Mouse (Mus musculus) myocyte (in vitro differentiated cells): ENCODE results near the gene Snx30.

Source experiments
- CEBPB ChIP-seq: IDR thresholded peaks from 2 replicates; pipeline ENCODE4 v1.6.1; 2011; ENCODE audit warnings: mild to moderate bottlenecking, moderate library complexity; ENCODE audit not compliant: poor library complexity, insufficient read depth, severe bottlenecking
- E2F4 ChIP-seq: IDR thresholded peaks from one replicate; pipeline ENCODE4 v1.6.1; 2011; ENCODE audit warnings: mild to moderate bottlenecking, control low read depth, moderate library complexity; ENCODE audit not compliant: insufficient read depth
- MAX ChIP-seq: IDR thresholded peaks from one replicate; pipeline ENCODE4 v1.6.1; 2011; ENCODE audit warnings: low read depth, mild to moderate bottlenecking, control low read depth
- MYOD1 ChIP-seq, 3 experiments: IDR thresholded peaks; one replicate each; pipeline ENCODE4 v1.6.1; 2011; ENCODE audit warnings: control low read depth in 2 of 3, low read depth in 2 of 3, mild to moderate bottlenecking in 2 of 3, moderate library complexity in 1 of 3; ENCODE audit not compliant: insufficient read length in 2 of 3, control insufficient read depth in 1 of 3
- MYOG ChIP-seq, 3 experiments: IDR thresholded peaks; one replicate each; pipeline ENCODE4 v1.6.1; 2011; ENCODE audit warnings: control low read depth in 2 of 3, low read depth in 2 of 3, mild to moderate bottlenecking in 2 of 3; ENCODE audit not compliant: insufficient read length in 2 of 3, control insufficient read depth in 1 of 3, insufficient read depth in 1 of 3
- POLR2A ChIP-seq: IDR thresholded peaks from one replicate; pipeline ENCODE4 v1.6.1; 2011; ENCODE audit warnings: low read depth, mild to moderate bottlenecking, control low read depth, moderate library complexity; ENCODE audit not compliant: insufficient read length
- REST ChIP-seq: IDR thresholded peaks from one replicate; pipeline ENCODE4 v1.6.1; 2011; ENCODE audit warnings: mild to moderate bottlenecking, control low read depth, moderate library complexity; ENCODE audit not compliant: insufficient read depth, insufficient read length
- SRF ChIP-seq: IDR thresholded peaks from one replicate; pipeline ENCODE4 v1.6.1; 2011; ENCODE audit warnings: low read depth; ENCODE audit not compliant: control insufficient read depth, insufficient read length
- TCF12 ChIP-seq: IDR thresholded peaks from one replicate; pipeline ENCODE4 v1.6.1; 2011; ENCODE audit warnings: mild to moderate bottlenecking, control low read depth; ENCODE audit not compliant: poor library complexity, insufficient read depth, severe bottlenecking

- no peak for TF ChIP-seq POLR2A
- TF ChIP-seq SRF, result no peak
- TF ChIP-seq TCF12, result no peak
- no peak for TF ChIP-seq MYOD1 (IDR thresholded peaks at IDR 0.05; ENCODE audit: control insufficient read depth in 1 of 3, insufficient read length in 2 of 3, low read depth in 2 of 3)
- TF ChIP-seq MAX, result no peak
- no peak for TF ChIP-seq MYOG (IDR thresholded peaks at IDR 0.05; ENCODE audit: control insufficient read depth in 1 of 3, insufficient read depth in 1 of 3, insufficient read length in 2 of 3, low read depth in 2 of 3)
- TF ChIP-seq E2F4, result no peak
- TF ChIP-seq CEBPB, result no peak
- no peak for TF ChIP-seq REST
These were observed 131.9 kb downstream of the Snx30 start for GRCm38 (mm10) chr4:59937543-59937942.
